Mouse (Mus musculus): ENCODE measurements around the gene Psma6. TPM values are rescaled to one million over a fixed set of nuclear protein-coding genes. Genes with fewer than 3 reads are reported as not detected.

Gene Psma6
- polyA plus RNA-seq, 1 experiment = 41.7 TPM

DNA sequence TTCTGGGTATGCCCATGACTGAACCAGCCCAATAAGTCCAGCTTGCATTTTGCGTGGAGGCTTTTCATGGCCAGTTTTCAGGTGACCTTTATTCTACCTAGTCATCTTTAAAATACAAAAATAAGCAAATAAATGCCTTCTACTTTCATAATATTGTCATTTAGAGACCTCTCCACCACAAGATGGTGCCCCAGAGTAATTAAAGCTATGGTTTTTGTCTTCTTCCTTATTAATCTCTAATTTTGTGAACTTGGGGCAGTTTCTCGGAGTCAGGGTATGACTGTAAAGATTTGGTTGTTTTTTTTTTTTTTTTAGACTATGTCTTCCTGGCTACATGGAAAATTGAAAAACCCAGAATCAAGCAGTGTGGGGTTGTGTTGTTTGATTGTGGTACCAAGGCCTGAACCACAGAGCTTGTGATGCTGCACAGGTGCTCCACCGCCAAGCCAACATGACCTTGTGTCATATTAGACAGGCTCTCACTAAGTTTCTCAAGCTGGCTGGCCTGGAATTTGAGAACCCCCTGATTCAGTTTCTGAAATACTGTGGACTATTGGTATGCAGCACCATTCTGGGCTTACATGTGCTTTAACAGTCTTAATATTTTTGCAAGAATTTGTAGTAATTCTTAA lies 11.5 kb upstream of the Psma6 start:
- H3K4me3 ChIP-seq (replicated peaks; ENCODE audit: extremely low read depth, low read depth, low read length) = no peak overlapping the region
- no peak for DNase-seq
- TF ChIP-seq POLR2A (IDR thresholded peaks at IDR 0.05; ENCODE audit: borderline replicate concordance, extremely low read depth, low read depth, low read length) = no peak
- TF ChIP-seq CTCF (IDR thresholded peaks at IDR 0.05; ENCODE audit: insufficient read depth, low read length) = peak; percentile 6; the same call in 1 of the 2 replicates
- no peaks in the 10 kb centered on the region for H3K4me1 ChIP-seq (ENCODE audit: control insufficient read depth, insufficient read depth, low read length)
- WGBS = 70% methylated on average over 3 of the region's 3 CpGs

GRCm38 (mm10) chr12:55376956-55377609 lies 6.9 kb upstream of the Psma6 start:
- WGBS = 79% methylated on average over 16 of the region's 16 CpGs
- TF ChIP-seq POLR2A (IDR thresholded peaks at IDR 0.05; ENCODE audit: borderline replicate concordance, extremely low read depth, low read depth, low read length) = no peak
- no peak for TF ChIP-seq CTCF (IDR thresholded peaks at IDR 0.05; ENCODE audit: insufficient read depth, low read length)
- no peak for DNase-seq

GRCm38 (mm10) chr12:55377610-55377980 lies 6.4 kb upstream of the Psma6 start:
- Histone ChIP-seq H3K4me3 (replicated peaks; ENCODE audit: extremely low read depth, low read depth, low read length) (no peak overlapping the region), H3K4me1 (ENCODE audit: control insufficient read depth, insufficient read depth, low read length) (no peaks in the 10 kb centered on the region)
- no peak for DNase-seq
- TF ChIP-seq CTCF (IDR thresholded peaks at IDR 0.05; ENCODE audit: insufficient read depth, low read length) (no peak), POLR2A (IDR thresholded peaks at IDR 0.05; ENCODE audit: borderline replicate concordance, extremely low read depth, low read depth, low read length) (no peak)
- 67% methylated on average over 6 of the region's 6 CpGs for WGBS

More at GRCm38 (mm10) chr12:55376956-55377609, 6.9 kb upstream of the Psma6 start:
- no peaks in the 10 kb centered on the region for H3K4me1 ChIP-seq (ENCODE audit: control insufficient read depth, insufficient read depth, low read length)
- no peak overlapping the region for H3K4me3 ChIP-seq (replicated peaks; ENCODE audit: extremely low read depth, low read depth, low read length)

DNA sequence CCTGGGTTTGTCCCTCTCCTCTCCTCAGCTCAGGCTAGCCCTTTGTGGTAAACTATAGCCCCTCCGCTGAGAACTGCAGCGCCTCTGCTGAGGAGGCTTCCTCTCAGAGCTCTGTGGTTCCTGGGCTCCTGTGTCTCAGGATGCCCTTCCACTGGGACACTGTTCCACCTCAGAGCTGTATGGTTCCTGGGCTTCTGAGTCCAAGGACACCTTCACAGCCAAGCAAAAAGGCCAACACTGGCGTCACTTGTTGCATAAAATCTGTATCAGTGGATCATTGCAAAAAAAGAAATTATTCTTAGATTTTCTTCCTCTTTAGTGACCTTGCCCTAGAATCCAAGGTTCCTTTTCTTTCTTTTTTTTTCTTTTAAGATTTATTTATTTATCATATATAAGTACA lies 804 bp downstream of the Psma6 start:
- TF ChIP-seq CTCF (IDR thresholded peaks at IDR 0.05; ENCODE audit: insufficient read depth, low read length) = no peak
- no peak for TF ChIP-seq POLR2A (IDR thresholded peaks at IDR 0.05; ENCODE audit: borderline replicate concordance, extremely low read depth, low read depth, low read length)
- Histone ChIP-seq H3K4me1 (ENCODE audit: control insufficient read depth, insufficient read depth, low read length) (peaks cover 4% of the 10 kb centered on the region), H3K4me3 (replicated peaks; ENCODE audit: extremely low read depth, low read depth, low read length) (no peak overlapping the region)
- DNase-seq = no peak
- 77% methylated on average over 3 of the region's 3 CpGs for WGBS

GRCm38 (mm10) chr12:55385931-55386330 lies 1.9 kb downstream of the Psma6 start:
- peaks cover 6% of the 10 kb centered on the region for H3K4me1 ChIP-seq (ENCODE audit: control insufficient read depth, insufficient read depth, low read length)
- WGBS = 62% methylated on average over 6 of the region's 6 CpGs
- TF ChIP-seq CTCF (IDR thresholded peaks at IDR 0.05; ENCODE audit: insufficient read depth, low read length) (no peak), POLR2A (IDR thresholded peaks at IDR 0.05; ENCODE audit: borderline replicate concordance, extremely low read depth, low read depth, low read length) (no peak)
- DNase-seq = no peak
- H3K4me3 ChIP-seq (replicated peaks; ENCODE audit: extremely low read depth, low read depth, low read length) = no peak overlapping the region

DNA sequence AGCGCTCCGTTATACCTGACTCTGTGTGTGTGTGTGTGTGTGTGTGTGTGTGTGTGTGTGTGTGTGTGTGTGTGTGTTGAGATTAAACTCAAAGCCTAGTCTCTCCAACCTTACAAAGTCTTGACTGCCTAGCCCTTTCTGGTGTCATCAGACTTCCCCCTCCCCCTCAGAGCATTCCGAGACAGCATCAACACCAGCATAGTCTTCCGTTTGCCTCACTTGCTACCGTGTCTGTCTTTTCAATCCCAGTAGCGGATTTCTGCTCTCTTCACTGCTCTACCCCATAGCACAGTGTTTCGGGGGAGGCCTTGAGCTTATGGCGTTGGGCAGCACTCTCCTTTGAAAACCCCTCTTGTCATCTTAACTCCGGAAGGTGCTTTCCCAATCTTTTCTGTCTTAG lies 2.4 kb downstream of the Psma6 start:
- TF ChIP-seq POLR2A (IDR thresholded peaks at IDR 0.05; ENCODE audit: borderline replicate concordance, extremely low read depth, low read depth, low read length) = no peak
- no peak for TF ChIP-seq CTCF (IDR thresholded peaks at IDR 0.05; ENCODE audit: insufficient read depth, low read length)
- WGBS = 77% methylated on average over 9 of the region's 9 CpGs
- no peak overlapping the region for H3K4me3 ChIP-seq (replicated peaks; ENCODE audit: extremely low read depth, low read depth, low read length)
- no peak for DNase-seq
- H3K4me1 ChIP-seq (ENCODE audit: control insufficient read depth, insufficient read depth, low read length) = peaks cover 6% of the 10 kb centered on the region

GRCm38 (mm10) chr12:55387083-55387787 lies 3.2 kb downstream of the Psma6 start:
- Histone ChIP-seq H3K4me1 (ENCODE audit: control insufficient read depth, insufficient read depth, low read length) (peaks cover 6% of the 10 kb centered on the region), H3K4me3 (replicated peaks; ENCODE audit: extremely low read depth, low read depth, low read length) (no peak overlapping the region)
- TF ChIP-seq CTCF (IDR thresholded peaks at IDR 0.05; ENCODE audit: insufficient read depth, low read length) = no peak
- TF ChIP-seq POLR2A (IDR thresholded peaks at IDR 0.05; ENCODE audit: borderline replicate concordance, extremely low read depth, low read depth, low read length) = no peak
- DNase-seq = no peak
- WGBS = 70% methylated on average over 7 of the region's 7 CpGs

GRCm38 (mm10) chr12:55387788-55388465 lies 3.9 kb downstream of the Psma6 start:
- 62% methylated on average over 11 of the region's 11 CpGs for WGBS
- no peak for DNase-seq
- Histone ChIP-seq H3K4me3 (replicated peaks; ENCODE audit: extremely low read depth, low read depth, low read length) (no peak overlapping the region), H3K4me1 (ENCODE audit: control insufficient read depth, insufficient read depth, low read length) (peaks cover 6% of the 10 kb centered on the region)
- TF ChIP-seq POLR2A (IDR thresholded peaks at IDR 0.05; ENCODE audit: borderline replicate concordance, extremely low read depth, low read depth, low read length) (no peak), CTCF (IDR thresholded peaks at IDR 0.05; ENCODE audit: insufficient read depth, low read length) (no peak)

DNA sequence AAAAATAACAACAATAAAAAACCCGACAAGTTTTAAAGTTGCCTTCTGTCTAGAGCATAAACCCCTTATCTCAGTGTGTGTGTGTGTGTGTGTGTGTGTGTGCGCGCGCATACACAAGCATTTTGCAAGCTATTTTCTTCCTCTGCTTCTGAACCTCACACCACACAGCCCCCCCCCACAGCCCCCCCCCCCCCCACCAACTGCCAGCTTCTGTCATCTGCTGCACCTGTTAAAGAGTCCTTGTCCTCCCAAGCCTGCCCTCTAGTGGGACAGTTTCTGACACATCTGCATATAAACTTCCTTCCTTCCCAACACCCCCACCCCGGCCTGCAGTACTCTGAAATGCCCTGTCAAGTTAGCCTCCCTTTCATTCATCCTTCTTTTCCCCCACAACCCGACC lies 4.5 kb downstream of the Psma6 start:
- 58% methylated on average over 6 of the region's 6 CpGs for WGBS
- DNase-seq = peak; percentile 28
- peaks cover 6% of the 10 kb centered on the region for H3K4me1 ChIP-seq (ENCODE audit: control insufficient read depth, insufficient read depth, low read length)
- no peak overlapping the region for H3K4me3 ChIP-seq (replicated peaks; ENCODE audit: extremely low read depth, low read depth, low read length)
- TF ChIP-seq POLR2A (IDR thresholded peaks at IDR 0.05; ENCODE audit: borderline replicate concordance, extremely low read depth, low read depth, low read length) (no peak), CTCF (IDR thresholded peaks at IDR 0.05; ENCODE audit: insufficient read depth, low read length) (0 out of 2 replicates have a peak, but pooled peaks have one; percentile 8)

All from lung, adult 2 months (tissue).